Mouse (Mus musculus) kidney, adult 11 months (tissue): Measurements from ENCODE around the gene Cnr2.

Experiments
- DNase-seq: peaks from one replicate; pipeline ENCODE4 v3.0.0; 2022

Gene Cnr2

DNA sequence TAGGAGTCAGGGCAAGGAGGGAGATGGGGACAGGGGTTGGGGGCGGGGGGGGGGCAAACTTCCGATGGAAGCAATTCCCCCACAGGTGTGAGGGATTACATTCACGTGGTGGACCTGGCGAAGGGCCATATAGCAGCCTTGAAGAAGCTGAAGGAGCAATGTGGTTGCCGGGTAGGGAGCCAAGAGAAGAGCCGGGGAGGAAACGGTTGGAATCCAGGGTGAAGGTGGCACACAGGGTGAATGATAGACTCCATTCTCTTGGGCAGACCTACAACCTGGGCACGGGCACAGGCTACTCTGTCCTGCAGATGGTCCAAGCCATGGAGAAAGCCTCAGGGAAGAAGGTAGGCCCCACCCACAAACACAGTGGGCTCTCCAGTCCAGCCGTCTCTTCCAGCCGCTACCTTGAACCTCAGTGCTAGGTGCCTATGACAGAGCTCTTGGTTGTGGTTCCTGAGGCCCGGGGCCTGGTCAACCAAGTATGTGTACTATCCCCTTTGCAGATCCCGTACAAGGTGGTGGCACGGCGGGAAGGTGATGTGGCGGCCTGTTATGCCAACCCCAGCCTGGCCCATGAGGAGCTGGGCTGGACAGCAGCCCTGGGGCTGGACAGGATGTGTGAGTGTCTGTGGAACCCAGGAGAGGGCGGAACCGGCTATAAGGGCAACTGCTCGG is 72.0 kb downstream of the Cnr2 start:
- no peak for DNase-seq

DNA sequence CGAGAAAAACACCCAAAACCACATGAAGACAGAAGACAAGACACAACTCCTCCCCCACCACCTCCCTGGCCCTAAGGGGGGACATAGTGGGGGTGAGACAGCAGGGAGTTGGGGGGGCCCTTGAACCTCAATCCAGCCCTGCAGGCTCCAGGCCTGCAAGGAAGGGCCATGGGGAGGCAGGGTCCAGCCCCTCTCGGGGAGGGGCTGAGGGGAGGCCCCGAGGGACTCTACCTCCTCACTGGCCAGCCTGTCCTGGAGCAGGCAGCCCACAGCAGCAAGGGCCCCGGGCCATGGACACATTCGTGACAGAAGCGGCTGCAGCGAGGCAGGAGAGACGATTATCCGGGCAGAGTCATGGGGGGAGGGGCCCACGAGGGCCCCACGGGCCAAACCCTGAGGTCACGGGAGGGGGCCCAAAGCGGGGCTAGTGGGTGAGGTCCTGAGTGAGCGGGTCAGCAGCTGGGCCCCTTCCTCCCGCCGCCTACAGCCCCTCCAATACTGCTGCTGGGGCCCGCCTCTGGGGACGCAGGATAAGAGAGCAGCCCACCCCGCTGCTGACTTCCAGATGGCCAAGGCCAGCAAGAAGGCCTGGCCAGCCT is 73.2 kb downstream of the Cnr2 start:
- no peak for DNase-seq

DNA sequence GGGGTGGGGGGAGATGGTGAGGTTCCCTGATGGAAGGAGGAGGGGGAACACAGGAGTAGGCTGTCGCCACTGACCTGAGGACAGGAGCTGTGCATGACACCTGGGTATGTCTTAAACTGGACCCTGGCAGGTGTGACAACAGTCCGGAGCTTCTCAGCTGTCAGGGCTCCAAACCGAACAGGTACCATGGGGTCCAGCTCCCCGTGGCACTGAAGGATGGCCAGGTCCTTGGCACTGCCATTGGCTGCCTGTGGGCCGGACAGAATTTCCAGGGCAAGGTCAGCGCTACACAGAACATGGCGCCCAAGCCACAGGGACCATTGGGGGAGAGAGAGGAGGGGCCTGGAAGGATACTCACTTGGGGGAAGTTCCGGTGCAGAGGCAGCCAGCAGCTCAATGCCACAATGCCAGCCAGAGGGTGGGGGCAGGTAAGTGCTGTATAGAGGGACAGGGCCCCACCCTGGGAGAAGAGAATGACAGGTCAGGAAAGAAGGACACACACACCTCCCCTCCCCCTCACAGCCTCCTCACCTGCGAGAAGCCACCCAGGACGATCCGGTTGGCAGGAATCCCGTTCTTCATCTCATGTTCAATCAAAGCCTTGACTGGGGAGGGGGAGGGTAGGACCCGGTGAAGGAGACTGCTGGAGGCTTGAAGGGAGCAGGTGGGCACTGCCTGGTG is 74.0 kb downstream of the Cnr2 start:
- DNase-seq: no peak
